Mouse (Mus musculus) granulocyte monocyte progenitor cell, adult 5-6 weeks (primary cell): Measurements from ENCODE around the gene Rngtt. TPM values are rescaled to one million over a fixed set of nuclear protein-coding genes. Genes with fewer than 3 reads are reported as not detected.
"Not testable (repeated sequence)": the region's sequence is repeated elsewhere in the genome, so short reads cannot be mapped to it uniquely, and the experiment has no call there.

Experiments used
- ATAC-seq: replicated peaks from 2 replicates; pipeline ENCODE4 v1.8.0; 2016; ENCODE audit warnings: mild to moderate bottlenecking, moderate TSS enrichment, inconsistent platforms; ENCODE audit not compliant: poor library complexity, severe bottlenecking
- total RNA-seq, 2 experiments: library from RNA; stranded (forward) in 1 of 2; stranded (reverse) in 1 of 2; fragments of 200-712, 200-1000 nt in 1 of 2; fragments of >200 nt in 1 of 2; fragmentation: Nextera tagmentation in 1 of 2; gene quantifications; 2 replicates each; pipeline ENCODE4 v1.2.3; 2014 to 2017

Rngtt gene
- 25.7 and 41.5 TPM in 2 replicates for total RNA-seq (2014; fragmentation: Nextera tagmentation)
- total RNA-seq (2017), result 39.6 and 45.8 TPM in 2 replicates

DNA sequence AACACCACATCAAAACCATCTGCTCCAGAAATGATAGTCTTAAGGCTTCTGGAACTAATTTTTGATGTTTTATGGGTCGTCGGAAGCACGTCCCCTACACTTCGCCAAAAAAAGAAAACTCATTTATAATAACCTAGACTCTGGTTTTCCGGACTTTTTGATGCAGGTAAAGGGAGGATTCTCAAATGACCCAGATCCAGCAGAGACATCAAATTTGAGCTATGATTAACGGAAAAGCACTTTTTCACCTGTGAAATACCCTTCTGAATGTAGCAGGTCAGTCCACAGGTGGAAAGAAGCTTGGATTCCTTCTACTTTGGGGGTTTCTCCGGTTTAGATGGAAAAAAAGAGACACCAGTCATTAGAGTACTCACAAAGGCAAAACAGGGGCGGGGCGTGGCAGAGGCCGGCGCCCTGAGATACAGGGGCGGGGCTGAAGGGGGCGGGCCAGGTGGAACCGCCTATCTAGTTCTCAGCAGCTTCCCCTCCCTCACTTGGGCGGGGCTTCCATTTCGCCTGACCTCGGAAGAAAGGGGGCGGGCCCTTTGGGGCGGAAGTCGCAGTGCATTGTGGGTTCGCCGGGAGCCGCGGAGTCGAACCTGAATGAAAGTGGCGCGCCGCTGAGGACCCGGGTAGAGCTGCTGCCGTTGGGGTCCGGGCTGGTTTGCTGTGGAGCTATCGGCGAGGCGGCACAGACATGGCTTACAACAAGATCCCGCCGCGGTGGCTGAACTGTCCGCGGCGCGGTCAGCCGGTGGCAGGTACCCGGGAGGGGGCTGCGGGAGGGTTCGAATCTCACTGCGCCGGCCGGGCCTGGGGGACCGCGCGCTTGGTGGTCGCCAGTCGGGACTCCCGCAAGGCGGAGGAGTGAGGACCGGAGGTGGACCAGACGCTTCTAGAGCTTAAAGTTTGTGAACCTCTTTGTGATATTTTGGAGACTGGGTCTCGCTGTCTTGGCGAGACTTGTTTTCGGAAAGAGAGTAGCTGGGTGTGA, at the start of gene Rngtt:
Rngtt (plus strand) TSS at position 548 of the 994 bp plus-strand sequence.
- peak; percentile 99 for ATAC-seq

DNA sequence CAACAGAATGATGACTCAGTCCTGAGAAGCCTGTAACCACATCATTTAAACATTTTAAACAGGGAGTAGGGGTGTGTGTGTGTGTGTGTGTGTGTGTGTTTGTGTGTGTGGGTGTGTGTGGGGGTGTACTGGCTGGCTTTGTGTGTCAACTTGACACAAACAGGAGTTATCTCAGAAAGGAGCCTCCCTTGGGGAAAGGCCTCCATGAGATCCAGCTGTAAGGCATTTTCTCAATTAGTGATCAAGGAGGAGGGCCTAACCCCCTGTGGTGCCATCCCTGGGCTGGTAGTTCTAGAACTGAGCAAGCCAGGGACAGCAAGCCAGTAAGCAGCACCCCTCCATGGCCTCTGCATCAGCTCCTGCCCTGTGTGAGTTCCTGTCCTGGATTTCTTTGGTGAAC, 49.8 kb upstream of the Rngtt start:
- no peak for ATAC-seq

- ATAC-seq, result peak; percentile 87
Measured at GRCm38 (mm10) chr4:33261311-33261753, 48.8 kb upstream of the Rngtt start.

- ATAC-seq, result no peak
Measured at GRCm38 (mm10) chr4:33262897-33263296, 47.2 kb upstream of the Rngtt start.

- peak; percentile 61 for ATAC-seq
Measured at GRCm38 (mm10) chr4:33264979-33265726, 45.0 kb upstream of the Rngtt start.

- ATAC-seq, result no peak
Measured at GRCm38 (mm10) chr4:33270386-33271314, 39.5 kb upstream of the Rngtt start.

- no peak for ATAC-seq
Measured at GRCm38 (mm10) chr4:33273437-33273836, 36.7 kb upstream of the Rngtt start.

GRCm38 (mm10) chr4:33281891-33282685, 28.0 kb upstream of the Rngtt start:
- no peak for ATAC-seq

DNA sequence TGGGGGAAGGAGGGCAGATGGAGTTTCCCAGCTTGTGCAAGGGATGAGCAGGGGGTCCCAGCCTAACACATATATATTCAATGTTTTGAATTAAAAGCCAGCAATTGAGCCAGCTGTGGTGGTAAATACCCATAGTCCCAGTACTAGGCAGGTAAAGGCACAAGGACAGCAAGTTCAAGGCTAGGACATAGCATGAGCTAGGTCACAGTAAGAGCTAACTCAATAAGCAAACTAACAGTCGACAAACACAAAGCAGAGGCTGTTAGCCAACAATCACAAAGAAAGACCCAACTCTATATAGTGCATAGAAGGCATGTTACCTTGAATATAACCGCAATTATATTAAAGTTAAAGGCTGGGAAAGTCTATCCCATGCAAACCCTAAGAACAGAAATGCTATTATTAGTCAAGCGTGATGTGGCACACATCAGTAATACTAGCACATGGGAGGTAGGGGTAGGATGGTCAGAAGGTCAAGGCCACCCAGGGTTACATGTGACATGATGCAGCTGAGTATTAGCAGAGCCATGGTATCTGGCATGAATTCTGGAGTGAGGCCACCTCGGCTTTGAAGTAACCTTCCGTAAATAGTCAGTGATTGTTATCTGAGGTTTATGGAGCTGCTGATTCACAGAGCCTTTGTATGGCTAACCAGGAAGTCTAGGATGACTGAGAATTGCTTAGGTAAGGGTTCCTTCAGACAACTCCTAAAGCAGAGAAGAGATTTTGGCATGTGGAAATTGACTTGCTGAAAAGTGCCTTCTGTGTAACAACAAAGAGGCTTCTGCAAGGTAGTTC, 25.8 kb upstream of the Rngtt start:
- no peak for ATAC-seq

- ATAC-seq, result peak; percentile 42
Measured at GRCm38 (mm10) chr4:33285448-33285847, 24.7 kb upstream of the Rngtt start.

GRCm38 (mm10) chr4:33289106-33289650, 20.9 kb upstream of the Rngtt start:
- ATAC-seq, result peak; percentile 62

DNA sequence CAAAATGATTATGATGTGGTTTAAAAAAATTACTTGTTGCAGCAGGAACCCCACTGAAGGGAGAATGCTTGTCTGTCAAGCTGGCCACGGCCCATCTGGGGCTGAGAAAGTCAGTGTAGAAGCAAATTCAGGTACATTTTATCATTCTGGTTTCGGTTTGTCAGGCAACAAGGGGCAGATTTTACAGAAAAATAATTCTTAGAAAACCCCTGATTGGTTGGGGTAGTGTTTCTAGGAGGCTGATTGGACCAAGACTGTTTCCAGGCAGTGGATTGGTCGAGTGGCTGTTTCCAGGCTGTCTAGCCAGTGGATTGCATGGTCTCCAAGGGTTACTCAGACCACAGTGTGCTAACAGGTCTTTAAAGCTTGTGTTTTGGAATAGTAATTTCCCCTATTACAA, 20.1 kb upstream of the Rngtt start, which contains the start of gene Pnrc1:
Pnrc1 (minus strand) TSS at position 162 of the 400 bp plus-strand sequence.
- ATAC-seq, result peak; percentile 70

DNA sequence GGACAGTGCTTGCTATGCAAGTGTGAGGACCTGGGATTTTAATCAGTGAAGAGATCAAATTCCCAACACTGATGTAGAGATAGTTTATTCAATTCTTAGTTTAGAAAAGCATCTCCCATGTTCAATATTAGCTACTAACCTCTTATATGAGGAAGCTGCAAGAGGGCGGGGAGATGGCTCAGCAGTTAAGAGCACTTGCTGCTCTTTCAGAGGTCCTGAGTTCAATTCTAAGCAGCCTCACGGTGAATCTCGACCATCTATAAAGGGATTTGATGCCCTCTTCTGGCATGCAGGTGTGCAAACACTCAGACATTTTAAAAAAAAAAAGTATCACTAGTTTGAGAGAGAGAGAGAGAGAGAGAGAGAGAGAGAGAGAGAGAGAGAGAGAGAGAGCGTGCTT, 19.2 kb upstream of the Rngtt start:
- ATAC-seq, result no peak

GRCm38 (mm10) chr4:33292409-33293370, 17.4 kb upstream of the Rngtt start:
- peak; percentile 23 for ATAC-seq

- ATAC-seq, result not testable (repeated sequence)
Measured at GRCm38 (mm10) chr4:33300891-33301665, 9.0 kb upstream of the Rngtt start.

DNA sequence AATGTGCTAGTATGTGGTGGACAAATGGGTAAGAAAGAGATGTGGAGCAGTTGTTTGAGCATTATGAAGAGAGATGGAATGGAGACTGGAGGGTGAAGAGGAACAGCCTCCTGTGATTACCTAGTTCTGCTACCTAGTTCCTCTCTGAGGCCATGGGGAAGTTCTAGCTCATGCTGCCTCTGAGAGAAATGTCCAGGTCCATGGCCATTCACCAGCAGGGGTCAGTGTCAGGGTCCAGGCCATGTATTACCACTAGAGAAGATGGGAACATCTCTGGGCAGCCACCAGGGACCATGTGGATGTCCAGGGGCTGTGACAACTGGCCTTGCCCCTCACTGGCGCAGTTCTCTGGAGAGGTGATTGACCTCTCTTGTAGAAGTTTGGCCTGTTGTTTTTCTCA, 7.1 kb upstream of the Rngtt start:
- peak; percentile 62 for ATAC-seq
